Mouse (Mus musculus) embryo, embryonic 11 days (tissue): ENCODE data around the gene Cacnb4.

Experiments
- DNase-seq: peaks from one replicate; pipeline ENCODE4 v3.0.0-alpha.2; 2015

The Cacnb4 gene

GRCm38 (mm10) chr2:52461206-52461967, 215.2 kb downstream of the Cacnb4 start:
- DNase-seq: no peak

DNA sequence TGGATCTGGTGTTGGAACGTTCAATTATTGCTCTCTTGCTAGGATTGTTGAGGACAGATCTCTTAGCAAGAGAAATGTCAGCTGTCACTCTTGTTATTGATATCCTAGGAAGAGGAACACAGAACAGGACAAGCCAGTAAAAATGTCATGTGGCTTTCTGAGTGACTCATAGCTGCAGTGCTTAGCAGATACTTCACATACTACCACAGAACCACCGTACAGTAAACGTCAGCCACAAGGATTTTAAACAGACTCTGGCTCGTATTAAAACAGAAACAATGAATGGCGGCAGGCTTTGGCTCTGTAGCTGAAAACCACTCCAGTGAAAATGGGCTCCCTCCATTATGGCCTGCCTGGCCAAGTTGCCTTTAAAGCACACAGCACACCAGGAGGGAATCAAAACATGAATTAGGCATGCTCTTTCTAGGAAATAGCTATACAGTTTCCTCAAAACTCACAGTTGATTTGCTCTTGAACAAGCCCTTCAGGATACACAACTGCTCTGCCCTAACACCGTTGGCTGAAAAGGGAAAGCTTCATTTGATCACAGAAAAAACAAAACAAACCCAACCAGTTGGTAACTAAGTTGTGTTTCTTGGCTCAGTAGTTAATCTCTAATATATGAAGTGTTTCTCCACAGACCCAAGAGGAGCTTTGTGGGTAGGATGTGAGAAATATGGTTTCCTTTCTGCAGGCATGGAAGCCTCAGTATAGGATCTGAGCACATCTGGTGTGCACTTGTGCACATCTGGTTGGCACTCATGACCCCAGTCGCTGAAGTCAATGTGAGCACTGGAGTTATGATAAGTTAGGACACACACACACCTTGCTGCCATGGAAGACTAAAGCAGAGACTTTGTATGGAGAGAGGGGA, 220.8 kb downstream of the Cacnb4 start:
- DNase-seq: no peak

- no peak for DNase-seq
Observed at GRCm38 (mm10) chr2:52449818-52450217, 226.8 kb downstream of the Cacnb4 start.

DNA sequence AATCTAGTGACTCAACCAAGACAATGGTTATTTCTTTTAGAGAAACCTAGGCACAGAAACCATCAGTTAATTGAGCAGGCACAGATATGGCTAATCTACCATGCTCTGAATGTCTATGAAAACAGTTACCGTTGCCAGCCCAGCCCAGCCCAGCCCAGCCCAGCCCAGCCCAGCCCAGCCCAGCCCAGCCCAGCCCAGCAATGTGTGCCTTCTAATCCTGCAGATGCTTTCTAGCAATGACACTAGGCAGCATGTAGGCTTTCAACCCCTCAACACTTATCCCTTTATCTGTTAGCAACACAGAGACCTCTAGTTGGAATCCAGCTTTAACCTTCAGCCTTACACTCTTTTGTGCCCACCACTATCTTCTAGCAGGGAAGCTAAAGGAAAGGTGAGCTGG, 227.7 kb downstream of the Cacnb4 start:
- no peak for DNase-seq

GRCm38 (mm10) chr2:52446648-52447047, 230.0 kb downstream of the Cacnb4 start:
- no peak for DNase-seq

- DNase-seq: no peak
Observed at GRCm38 (mm10) chr2:52442125-52442524, 234.5 kb downstream of the Cacnb4 start.

GRCm38 (mm10) chr2:52440420-52441015, 236.1 kb downstream of the Cacnb4 start:
- DNase-seq: no peak

- no peak for DNase-seq
Observed at GRCm38 (mm10) chr2:52438437-52438836, 238.2 kb downstream of the Cacnb4 start.

- DNase-seq: no peak
Observed at GRCm38 (mm10) chr2:52438013-52438412, 238.6 kb downstream of the Cacnb4 start.

GRCm38 (mm10) chr2:52435919-52436632, 240.6 kb downstream of the Cacnb4 start:
- DNase-seq: no peak

DNA sequence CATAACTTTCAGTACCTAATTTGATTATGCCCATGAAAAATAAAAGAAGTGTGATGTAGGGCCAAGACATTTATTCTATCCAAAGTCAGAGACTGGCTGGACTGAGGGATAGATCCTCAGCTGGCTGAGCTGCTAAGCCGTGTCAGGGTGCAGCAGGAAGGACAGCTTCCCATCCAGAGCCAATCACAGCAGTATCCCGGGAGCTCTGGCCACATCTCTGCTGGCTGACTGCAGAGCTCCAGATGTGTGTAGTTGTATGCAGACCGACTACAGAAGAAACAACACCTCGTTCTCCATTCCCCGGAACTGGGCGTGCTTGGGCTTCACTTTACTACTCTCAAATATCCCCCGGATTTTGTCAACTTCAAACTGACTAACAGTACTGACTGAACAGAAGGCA, 243.3 kb downstream of the Cacnb4 start:
- peak; percentile 22 for DNase-seq

GRCm38 (mm10) chr2:52427383-52427782, 249.2 kb downstream of the Cacnb4 start:
- no peak for DNase-seq

- DNase-seq: no peak
Observed at GRCm38 (mm10) chr2:52426041-52426440, 250.6 kb downstream of the Cacnb4 start.

GRCm38 (mm10) chr2:52425523-52425795, 251.2 kb downstream of the Cacnb4 start:
- no peak for DNase-seq

DNA sequence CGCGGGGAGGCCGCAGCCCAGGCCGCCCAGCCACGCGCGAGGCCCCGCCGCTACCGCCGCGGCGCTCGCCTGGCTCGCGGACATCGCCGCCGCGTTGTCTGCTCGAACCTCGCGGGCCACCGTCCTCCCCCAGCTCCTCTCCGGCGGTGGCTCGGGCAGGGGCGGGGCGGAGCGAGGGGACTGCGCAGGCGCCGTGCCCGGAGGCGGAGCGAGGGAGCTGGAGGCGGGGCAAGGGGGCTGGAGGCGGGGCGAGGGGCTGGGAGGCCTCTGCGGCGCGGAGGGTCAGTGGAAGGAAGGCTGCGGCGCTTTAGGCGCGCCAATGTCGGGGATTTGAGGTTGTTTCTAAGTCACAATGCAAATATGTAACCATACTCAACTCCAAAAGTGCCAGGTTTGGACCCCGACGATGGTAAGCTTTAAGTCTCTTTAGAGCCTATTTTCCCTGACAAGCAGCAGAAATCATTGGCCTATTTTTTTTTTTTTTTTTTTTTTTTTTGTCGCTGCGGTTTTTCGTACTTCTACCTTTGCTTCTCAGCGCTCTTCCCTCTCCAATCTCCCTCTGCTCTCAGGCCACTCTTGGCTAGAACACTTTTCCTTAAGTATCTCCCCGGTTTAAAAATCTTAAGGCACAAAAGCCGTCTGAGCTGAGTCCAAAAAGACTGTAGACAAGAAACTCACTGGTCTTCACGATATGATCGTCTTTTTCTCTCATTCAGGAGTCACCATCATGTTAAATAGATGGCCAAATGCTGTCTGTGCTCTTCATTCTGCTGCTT, 251.7 kb downstream of the Cacnb4 start, which contains the start of gene Arl5a:
Arl5a (minus strand) TSS at position 155 of the 776 bp plus-strand sequence.
- DNase-seq: peak; percentile 93

- DNase-seq: peak; percentile 68
Observed at GRCm38 (mm10) chr2:52424248-52424728, 252.3 kb downstream of the Cacnb4 start.

GRCm38 (mm10) chr2:52423611-52424247, 252.9 kb downstream of the Cacnb4 start:
- DNase-seq: peak; percentile 41

GRCm38 (mm10) chr2:52422871-52423610, 253.6 kb downstream of the Cacnb4 start:
- DNase-seq: no peak

- DNase-seq: no peak
Observed at GRCm38 (mm10) chr2:52421197-52421596, 255.4 kb downstream of the Cacnb4 start.

DNA sequence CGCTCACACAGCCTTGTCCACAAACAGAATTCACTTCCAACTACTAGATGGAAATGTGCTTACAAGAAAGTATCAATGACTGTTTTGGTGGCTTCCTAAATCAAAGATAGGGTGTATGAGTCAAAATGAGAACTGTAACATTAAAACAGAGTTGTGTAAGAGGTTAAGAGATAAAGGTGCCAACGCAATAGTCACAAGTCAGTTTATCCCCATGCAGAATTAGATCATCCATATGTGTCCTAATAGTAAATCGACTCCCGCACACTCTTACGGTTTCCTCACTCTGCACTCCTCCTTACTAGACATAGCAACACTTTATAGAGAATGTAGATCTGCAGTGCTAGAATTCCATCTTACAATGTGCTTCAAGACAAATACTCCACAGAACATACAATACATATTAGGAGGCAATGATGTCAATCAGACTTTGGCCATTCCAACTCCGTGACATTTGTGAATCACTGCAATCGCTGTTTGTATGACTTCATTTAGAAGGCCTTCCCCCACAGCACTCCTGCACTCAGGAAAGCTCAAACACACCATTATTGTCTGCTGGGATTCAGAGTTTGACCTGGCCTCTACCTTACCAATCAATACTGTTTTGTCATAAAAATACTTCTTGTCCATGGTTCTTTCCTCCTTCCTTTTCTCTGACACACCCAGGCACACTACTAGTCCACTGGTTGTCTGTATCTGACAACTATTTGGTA, 256.5 kb downstream of the Cacnb4 start:
- no peak for DNase-seq
